Comparison of ENCODE assay signal across 9 mouse cellular contexts in genomic region chr11:57011691-57012039, GRCm38 (mm10). TPM values are rescaled to one million over a fixed set of nuclear protein-coding genes. Genes with fewer than 3 reads are reported as not detected.
A peak's percentile ranks its signal among the peaks of the same experiment; 100 is the strongest.
DNase-seq lines count a peak whose midpoint lies in the region; ATAC-seq and TF ChIP-seq lines count a peak whose summit lies in the region.
"Had no signal": no experiment of that assay in that cellular context is flagged by ENCODE, and none has a peak within 500 bp of the region (broad histone marks: within the 10 kb centered on the region; RNA-seq: fewer than 3 reads in every experiment).

No protein-coding gene starts in this region.

- no peak for TF ChIP-seq EP300 in liver, postnatal 0 days (IDR thresholded peaks at IDR 0.05; ENCODE audit: low read depth)

- WGBS in embryonic facial prominence, embryonic 13.5 days: 1% methylated on average over 11 of the region's 11 CpGs
- WGBS in hindbrain, embryonic 13.5 days: 3% methylated on average over 10 of the region's 11 CpGs
- WGBS in liver, postnatal 0 days (ENCODE audit: insufficient replicate concordance): 7% methylated on average over 11 of the region's 11 CpGs

- H3K4me1 ChIP-seq in cortical plate, adult 2 months (ENCODE audit: control insufficient read depth, insufficient read depth, low read length): peaks cover 2% of the 10 kb centered on the region
- peaks cover 22% of the 10 kb centered on the region for H3K4me1 ChIP-seq in embryonic facial prominence, embryonic 13.5 days
- H3K4me1 ChIP-seq in hindbrain, embryonic 13.5 days (replicated peaks): peaks cover 40% of the 10 kb centered on the region
- no peaks in the 10 kb centered on the region for H3K4me1 ChIP-seq in liver, postnatal 0 days (ENCODE audit: insufficient read depth)

- H3K36me3 ChIP-seq in embryonic facial prominence, embryonic 13.5 days: no peaks in the 10 kb centered on the region
- no peaks in the 10 kb centered on the region for H3K36me3 ChIP-seq in hindbrain, embryonic 13.5 days
- no peaks in the 10 kb centered on the region for H3K36me3 ChIP-seq in liver, postnatal 0 days (replicated peaks; ENCODE audit: insufficient read depth, low read length)

- H3K9me3 ChIP-seq in embryonic facial prominence, embryonic 13.5 days: no peaks in the 10 kb centered on the region
- H3K9me3 ChIP-seq in hindbrain, embryonic 13.5 days: no peaks in the 10 kb centered on the region
- no peaks in the 10 kb centered on the region for H3K9me3 ChIP-seq in liver, postnatal 0 days (ENCODE audit: low read length)

- ATAC-seq in embryonic facial prominence, embryonic 13.5 days (ENCODE audit: insufficient number of reproducible peaks, insufficient read depth, low FRiP score, low TSS enrichment, low read depth): no peak
- ATAC-seq in hindbrain, embryonic 13.5 days (ENCODE audit: low FRiP score): peak; percentile 73
- no peak for ATAC-seq in liver, postnatal 0 days

- H3K27ac ChIP-seq in cortical plate, adult 2 months (ENCODE audit: insufficient read depth, low read length): peak overlapping the region; percentile 68; the same call in 1 of the 2 replicates
- no peak overlapping the region for H3K27ac ChIP-seq in embryonic facial prominence, embryonic 13.5 days
- peak overlapping the region; percentile 77 for H3K27ac ChIP-seq in hindbrain, embryonic 13.5 days
- no peak overlapping the region for H3K27ac ChIP-seq in liver, postnatal 0 days (ENCODE audit: low read depth)
- H3K27ac ChIP-seq: liver, embryonic 14.5 days had no signal

- H3K9ac ChIP-seq in embryonic facial prominence, embryonic 13.5 days: no peak overlapping the region
- peak overlapping the region; percentile 70 for H3K9ac ChIP-seq in hindbrain, embryonic 13.5 days
- no peak overlapping the region for H3K9ac ChIP-seq in liver, postnatal 0 days (replicated peaks)
- H3K9ac ChIP-seq: liver, embryonic 14.5 days had no signal

- peak overlapping the region; percentile 97 for H3K4me3 ChIP-seq in cortical plate, adult 2 months (ENCODE audit: insufficient read depth, low read length)
- peak overlapping the region; percentile 29 for H3K4me3 ChIP-seq in embryonic facial prominence, embryonic 13.5 days
- H3K4me3 ChIP-seq in hindbrain, embryonic 13.5 days: peak overlapping the region; percentile 45
- H3K4me3 ChIP-seq in liver, postnatal 0 days (ENCODE audit: low read depth, low read length): no peak overlapping the region

- H3K4me2 ChIP-seq in embryonic facial prominence, embryonic 13.5 days: peak overlapping the region; percentile 56
- H3K4me2 ChIP-seq in hindbrain, embryonic 13.5 days: peak overlapping the region; percentile 58
- no peak overlapping the region for H3K4me2 ChIP-seq in liver, postnatal 0 days (ENCODE audit: low read depth, low read length)

- DNase-seq in left cerebral cortex, postnatal 4 days: peak; percentile 17
- DNase-seq in retina, postnatal 1 day: peak; percentile 66
- DNase-seq in urinary bladder, postnatal 10 days (ENCODE audit: low spot score): no peak
- DNase-seq in liver, postnatal 0 days: no peak
- DNase-seq in adrenal gland, adult 18-20 months (ENCODE audit: low spot score in 2 of 2): no peak

- peak; percentile 90 for TF ChIP-seq POLR2A in cortical plate, adult 2 months (IDR thresholded peaks at IDR 0.05; ENCODE audit: extremely low read depth, insufficient read depth, low read length)

- TF ChIP-seq CTCF in cortical plate, adult 2 months (IDR thresholded peaks at IDR 0.05; ENCODE audit: extremely low read depth, insufficient read depth, low read length): no peak
- no peak for TF ChIP-seq CTCF in liver, postnatal 0 days (IDR thresholded peaks at IDR 0.05; ENCODE audit: low read depth)

- H3K27me3 ChIP-seq in embryonic facial prominence, embryonic 13.5 days: peaks cover 41% of the 10 kb centered on the region
- 0 out of 2 replicates have a peak, but pooled peaks cover 10% of the 10 kb centered on the region for H3K27me3 ChIP-seq in hindbrain, embryonic 13.5 days
- no peaks in the 10 kb centered on the region for H3K27me3 ChIP-seq in liver, postnatal 0 days (ENCODE audit: insufficient read depth, low read length)

- intact Hi-C loops in left cerebral cortex, postnatal 4 days (cut with DNase I): loop anchor here (5.0 kb wide), 1 partner anchor 864 kb away; no protein-coding TSS in a partner anchor

RNA-seq across cellular contexts. Expression of gene Gria1, which starts 0.5 kb away (rescaled TPM):
- 100.0 and 129 TPM in 2 replicates for polyA plus RNA-seq in cortical plate, adult 2 months (2012; rRNA removed)
- polyA plus RNA-seq in embryonic facial prominence, embryonic 13.5 days (2015; fragmentation: Nextera tagmentation; extraction: Ambion mirVana): 3.0 and 3.3 TPM in 2 replicates
- polyA plus RNA-seq in hindbrain, embryonic 13.5 days (2015; fragmentation: Nextera tagmentation; extraction: Ambion mirVana): 26.5 and 29.4 TPM in 2 replicates
- 100 to 1,000 TPM; 146 to 178 TPM for total RNA-seq in left cerebral cortex, postnatal 4 days (2021)
- not detected in 2 replicates for polyA plus RNA-seq in liver, postnatal 0 days (2015; fragmentation: Nextera tagmentation; extraction: Ambion mirVana)
- under 1 TPM; 0.46 to 0.90 TPM for total RNA-seq in adrenal gland, adult 18-20 months (2021)

Comparison
In these comparisons a context has a peak if more than half of its experiments do, and no peak if none do; other contexts are left out.
1. H3K27ac ChIP-seq: peak in cortical plate, adult 2 months (single experiment) and hindbrain, embryonic 13.5 days (single experiment); none in embryonic facial prominence, embryonic 13.5 days (single experiment) and liver, postnatal 0 days (single experiment).
2. DNase-seq: peak in left cerebral cortex, postnatal 4 days (single experiment) and retina, postnatal 1 day (single experiment); none in urinary bladder, postnatal 10 days (single experiment), liver, postnatal 0 days (single experiment) and adrenal gland, adult 18-20 months (0 of 2).